Mouse (Mus musculus): ENCODE data around the gene Cavin1. TPM values are rescaled to one million over a fixed set of nuclear protein-coding genes. Genes with fewer than 3 reads are reported as not detected.
A peak's percentile ranks its signal among the peaks of the same experiment; 100 is the strongest.

The Cavin1 gene
- polyA plus RNA-seq, 1 experiment from 2014 or later = 11.4 TPM

- DNase-seq (ENCODE audit: low spot score) = no peak
- ATAC-seq (ENCODE audit: insufficient read depth, low FRiP score, low TSS enrichment) = no peak
Observed at GRCm38 (mm10) chr11:100999254-100999653, 28.6 kb upstream of the Cavin1 start.

GRCm38 (mm10) chr11:100998836-100999235 is 28.1 kb upstream of the Cavin1 start:
- no peaks in the 10 kb centered on the region for H3K36me3 ChIP-seq (ENCODE audit: control insufficient read depth, insufficient read depth, low read length)
- no peak for DNase-seq (ENCODE audit: low spot score)
- no peak overlapping the region for H3K4me2 ChIP-seq (ENCODE audit: low read depth)
- no peak overlapping the region for H3K27ac ChIP-seq (ENCODE audit: low read depth, low read length)
- H3K27me3 ChIP-seq (ENCODE audit: control insufficient read depth, insufficient read depth, low read length) = no peaks in the 10 kb centered on the region
- no peak for ATAC-seq (ENCODE audit: insufficient read depth, low FRiP score, low TSS enrichment)
- no peaks in the 10 kb centered on the region for H3K9me3 ChIP-seq (ENCODE audit: control insufficient read depth, low read length)
- H3K4me1 ChIP-seq (ENCODE audit: control insufficient read depth, insufficient read depth, low read length) = no peaks in the 10 kb centered on the region
- no peak overlapping the region for H3K9ac ChIP-seq (ENCODE audit: low read length)
- H3K4me3 ChIP-seq (ENCODE audit: low read depth, low read length) = no peak overlapping the region
- WGBS = 83% methylated on average over 2 of the region's 2 CpGs

More at GRCm38 (mm10) chr11:100999254-100999653, 28.6 kb upstream of the Cavin1 start:
- Histone ChIP-seq H3K4me1 (ENCODE audit: control insufficient read depth, insufficient read depth, low read length) (no peaks in the 10 kb centered on the region), H3K27me3 (ENCODE audit: control insufficient read depth, insufficient read depth, low read length) (no peaks in the 10 kb centered on the region), H3K36me3 (ENCODE audit: control insufficient read depth, insufficient read depth, low read length) (no peaks in the 10 kb centered on the region), H3K9me3 (ENCODE audit: control insufficient read depth, low read length) (no peaks in the 10 kb centered on the region), H3K4me3 (ENCODE audit: low read depth, low read length) (no peak overlapping the region), H3K9ac (ENCODE audit: low read length) (no peak overlapping the region), H3K27ac (ENCODE audit: low read depth, low read length) (no peak overlapping the region), H3K4me2 (ENCODE audit: low read depth) (no peak overlapping the region)
- 59% methylated on average over 3 of the region's 3 CpGs for WGBS

GRCm38 (mm10) chr11:100996501-100996900 is 25.8 kb upstream of the Cavin1 start:
- ATAC-seq (ENCODE audit: insufficient read depth, low FRiP score, low TSS enrichment) = no peak
- H3K27ac ChIP-seq (ENCODE audit: low read depth, low read length) = no peak overlapping the region
- no peaks in the 10 kb centered on the region for H3K36me3 ChIP-seq (ENCODE audit: control insufficient read depth, insufficient read depth, low read length)
- H3K4me1 ChIP-seq (ENCODE audit: control insufficient read depth, insufficient read depth, low read length) = no peaks in the 10 kb centered on the region
- WGBS = 90% methylated on average over 4 of the region's 4 CpGs
- H3K9me3 ChIP-seq (ENCODE audit: control insufficient read depth, low read length) = no peaks in the 10 kb centered on the region
- no peaks in the 10 kb centered on the region for H3K27me3 ChIP-seq (ENCODE audit: control insufficient read depth, insufficient read depth, low read length)
- H3K4me3 ChIP-seq (ENCODE audit: low read depth, low read length) = no peak overlapping the region
- H3K9ac ChIP-seq (ENCODE audit: low read length) = no peak overlapping the region
- DNase-seq (ENCODE audit: low spot score) = no peak
- H3K4me2 ChIP-seq (ENCODE audit: low read depth) = no peak overlapping the region

- WGBS = 82% methylated on average over 5 of the region's 5 CpGs
- H3K27ac ChIP-seq (ENCODE audit: low read depth, low read length) = no peak overlapping the region
- no peaks in the 10 kb centered on the region for H3K4me1 ChIP-seq (ENCODE audit: control insufficient read depth, insufficient read depth, low read length)
- H3K9ac ChIP-seq (ENCODE audit: low read length) = no peak overlapping the region
- H3K4me2 ChIP-seq (ENCODE audit: low read depth) = no peak overlapping the region
- H3K4me3 ChIP-seq (ENCODE audit: low read depth, low read length) = no peak overlapping the region
- ATAC-seq (ENCODE audit: insufficient read depth, low FRiP score, low TSS enrichment) (no peak), DNase-seq (ENCODE audit: low spot score) (no peak)
- no peaks in the 10 kb centered on the region for H3K27me3 ChIP-seq (ENCODE audit: control insufficient read depth, insufficient read depth, low read length)
- H3K36me3 ChIP-seq (ENCODE audit: control insufficient read depth, insufficient read depth, low read length) = no peaks in the 10 kb centered on the region
- no peaks in the 10 kb centered on the region for H3K9me3 ChIP-seq (ENCODE audit: control insufficient read depth, low read length)
Observed at GRCm38 (mm10) chr11:100994655-100995054, 24.0 kb upstream of the Cavin1 start.

GRCm38 (mm10) chr11:100994233-100994632 is 23.5 kb upstream of the Cavin1 start:
- no peak for ATAC-seq (ENCODE audit: insufficient read depth, low FRiP score, low TSS enrichment)

GRCm38 (mm10) chr11:100993437-100993836 is 22.8 kb upstream of the Cavin1 start:
- H3K27ac ChIP-seq (ENCODE audit: low read depth, low read length) = no peak overlapping the region
- no peak overlapping the region for H3K4me3 ChIP-seq (ENCODE audit: low read depth, low read length)
- DNase-seq (ENCODE audit: low spot score) (no peak), ATAC-seq (ENCODE audit: insufficient read depth, low FRiP score, low TSS enrichment) (no peak)
- no peaks in the 10 kb centered on the region for H3K4me1 ChIP-seq (ENCODE audit: control insufficient read depth, insufficient read depth, low read length)
- 87% methylated on average over 2 of the region's 2 CpGs for WGBS
- H3K9me3 ChIP-seq (ENCODE audit: control insufficient read depth, low read length) = no peaks in the 10 kb centered on the region
- H3K9ac ChIP-seq (ENCODE audit: low read length) = no peak overlapping the region
- H3K27me3 ChIP-seq (ENCODE audit: control insufficient read depth, insufficient read depth, low read length) = no peaks in the 10 kb centered on the region
- no peaks in the 10 kb centered on the region for H3K36me3 ChIP-seq (ENCODE audit: control insufficient read depth, insufficient read depth, low read length)
- no peak overlapping the region for H3K4me2 ChIP-seq (ENCODE audit: low read depth)

More at GRCm38 (mm10) chr11:100994233-100994632, 23.5 kb upstream of the Cavin1 start:
- no peak for DNase-seq (ENCODE audit: low spot score)
- Histone ChIP-seq H3K9me3 (ENCODE audit: control insufficient read depth, low read length) (no peaks in the 10 kb centered on the region), H3K4me2 (ENCODE audit: low read depth) (no peak overlapping the region), H3K36me3 (ENCODE audit: control insufficient read depth, insufficient read depth, low read length) (no peaks in the 10 kb centered on the region), H3K9ac (ENCODE audit: low read length) (no peak overlapping the region), H3K27ac (ENCODE audit: low read depth, low read length) (no peak overlapping the region), H3K4me3 (ENCODE audit: low read depth, low read length) (no peak overlapping the region), H3K4me1 (ENCODE audit: control insufficient read depth, insufficient read depth, low read length) (no peaks in the 10 kb centered on the region), H3K27me3 (ENCODE audit: control insufficient read depth, insufficient read depth, low read length) (no peaks in the 10 kb centered on the region)
- 70% methylated on average over 9 of the region's 9 CpGs for WGBS

GRCm38 (mm10) chr11:100991027-100991534 is 20.4 kb upstream of the Cavin1 start:
- H3K27me3 ChIP-seq (ENCODE audit: control insufficient read depth, insufficient read depth, low read length) = no peaks in the 10 kb centered on the region
- no peak overlapping the region for H3K4me3 ChIP-seq (ENCODE audit: low read depth, low read length)
- 33% methylated on average over 6 of the region's 6 CpGs for WGBS
- H3K4me1 ChIP-seq (ENCODE audit: control insufficient read depth, insufficient read depth, low read length) = no peaks in the 10 kb centered on the region
- DNase-seq (ENCODE audit: low spot score) (peak; percentile 47), ATAC-seq (ENCODE audit: insufficient read depth, low FRiP score, low TSS enrichment) (no peak)
- H3K9ac ChIP-seq (ENCODE audit: low read length) = no peak overlapping the region
- no peaks in the 10 kb centered on the region for H3K9me3 ChIP-seq (ENCODE audit: control insufficient read depth, low read length)
- no peaks in the 10 kb centered on the region for H3K36me3 ChIP-seq (ENCODE audit: control insufficient read depth, insufficient read depth, low read length)
- H3K4me2 ChIP-seq (ENCODE audit: low read depth) = no peak overlapping the region
- H3K27ac ChIP-seq (ENCODE audit: low read depth, low read length) = no peak overlapping the region

GRCm38 (mm10) chr11:100989666-100990065 is 19.0 kb upstream of the Cavin1 start:
- Histone ChIP-seq H3K27me3 (ENCODE audit: control insufficient read depth, insufficient read depth, low read length) (no peaks in the 10 kb centered on the region), H3K4me2 (ENCODE audit: low read depth) (no peak overlapping the region), H3K27ac (ENCODE audit: low read depth, low read length) (no peak overlapping the region), H3K9ac (ENCODE audit: low read length) (no peak overlapping the region), H3K9me3 (ENCODE audit: control insufficient read depth, low read length) (no peaks in the 10 kb centered on the region), H3K4me1 (ENCODE audit: control insufficient read depth, insufficient read depth, low read length) (no peaks in the 10 kb centered on the region), H3K36me3 (ENCODE audit: control insufficient read depth, insufficient read depth, low read length) (no peaks in the 10 kb centered on the region), H3K4me3 (ENCODE audit: low read depth, low read length) (no peak overlapping the region)
- 64% methylated on average over 2 of the region's 2 CpGs for WGBS
- no peak for DNase-seq (ENCODE audit: low spot score)
- ATAC-seq (ENCODE audit: insufficient read depth, low FRiP score, low TSS enrichment) = no peak

GRCm38 (mm10) chr11:100988674-100989073 is 18.0 kb upstream of the Cavin1 start:
- DNase-seq (ENCODE audit: low spot score) (no peak), ATAC-seq (ENCODE audit: insufficient read depth, low FRiP score, low TSS enrichment) (no peak)
- no peak overlapping the region for H3K9ac ChIP-seq (ENCODE audit: low read length)
- H3K4me3 ChIP-seq (ENCODE audit: low read depth, low read length) = no peak overlapping the region
- H3K4me1 ChIP-seq (ENCODE audit: control insufficient read depth, insufficient read depth, low read length) = no peaks in the 10 kb centered on the region
- no peaks in the 10 kb centered on the region for H3K36me3 ChIP-seq (ENCODE audit: control insufficient read depth, insufficient read depth, low read length)
- no peak overlapping the region for H3K4me2 ChIP-seq (ENCODE audit: low read depth)
- H3K9me3 ChIP-seq (ENCODE audit: control insufficient read depth, low read length) = no peaks in the 10 kb centered on the region
- 87% methylated on average over 3 of the region's 3 CpGs for WGBS
- H3K27me3 ChIP-seq (ENCODE audit: control insufficient read depth, insufficient read depth, low read length) = no peaks in the 10 kb centered on the region
- H3K27ac ChIP-seq (ENCODE audit: low read depth, low read length) = no peak overlapping the region

Data from neural tube, embryonic 11.5 days (tissue).